9 mouse cellular contexts compared by ENCODE assay signal in the genomic region with DNA sequence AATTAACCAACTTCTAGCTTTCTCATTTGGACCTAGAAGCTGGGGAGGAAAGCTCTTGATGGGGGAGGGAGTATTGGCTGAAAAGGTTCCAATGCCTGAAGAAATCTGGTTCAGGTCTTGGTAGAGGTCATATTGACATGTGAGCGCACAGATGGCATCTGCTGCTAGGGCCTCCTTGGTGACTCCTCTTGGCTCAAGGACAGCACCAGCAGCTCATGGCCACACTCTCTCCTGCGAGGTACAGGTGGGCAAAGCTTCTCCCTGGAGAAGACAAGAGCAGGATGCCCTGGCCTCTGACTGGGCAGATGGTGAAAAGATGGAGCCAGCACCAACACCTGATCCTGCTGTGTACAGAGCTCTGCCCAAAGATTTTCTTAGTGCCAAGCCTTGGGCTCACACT.
"Had no signal": no experiment of that assay in that cellular context is flagged by ENCODE, and none has a peak within 500 bp of the region (broad histone marks: within the 10 kb centered on the region; RNA-seq: fewer than 3 reads in every experiment).

No protein-coding gene starts in this region.

- DNase-seq: liver; liver, embryonic 13.5 days; liver, postnatal 0 days; lung, postnatal 14 days; retina, postnatal 1 day; right cerebral cortex, postnatal 4 days; spleen, adult 18-20 months; thymus, adult 2 months; thymus, postnatal 25 days had no signal
